Mouse (Mus musculus): ENCODE data around the gene Gm16503. TPM values are rescaled to one million over a fixed set of nuclear protein-coding genes. Genes with fewer than 3 reads are reported as not detected.
"Not testable (repeated sequence)": the region's sequence is repeated elsewhere in the genome, so short reads cannot be mapped to it uniquely, and the experiment has no call there.

Gene Gm16503
- polyA plus RNA-seq (2016; fragmentation: Nextera tagmentation; extraction: Ambion mirVana) = 0.38 and 0.53 TPM in 2 replicates

GRCm38 (mm10) chr4:147539918-147540317, at the start of gene Gm16503:
Gene Gm16503, plus strand, starts transcription at chr4:147540218.
- H3K9me3 ChIP-seq = peaks cover 49% of the 10 kb centered on the region
- H3K27ac ChIP-seq; H3K4me1 ChIP-seq; DNase-seq (ENCODE audit: low spot score); H3K36me3 ChIP-seq; H3K4me3 ChIP-seq; H3K27me3 ChIP-seq (ENCODE audit: insufficient read depth, poor library complexity, severe bottlenecking): not testable (repeated sequence)
- WGBS = 87% methylated on average over 3 of the region's 3 CpGs

- WGBS = 73% methylated on average over 7 of the region's 7 CpGs
Measured at GRCm38 (mm10) chr4:147492117-147492516, 47.9 kb upstream of the Gm16503 start, which contains the start of gene Zfp982. Gene Zfp982, plus strand, starts transcription at chr4:147492417.

GRCm38 (mm10) chr4:147498772-147499613, 41.0 kb upstream of the Gm16503 start:
- not testable (repeated sequence) for H3K27me3 ChIP-seq (ENCODE audit: insufficient read depth, poor library complexity, severe bottlenecking); H3K9me3 ChIP-seq; H3K4me1 ChIP-seq; H3K4me3 ChIP-seq; H3K27ac ChIP-seq; H3K36me3 ChIP-seq; DNase-seq (ENCODE audit: low spot score)
- 87% methylated on average over 5 of the region's 5 CpGs for WGBS

More at GRCm38 (mm10) chr4:147492117-147492516, 47.9 kb upstream of the Gm16503 start, which contains the start of gene Zfp982:
- not testable (repeated sequence) for H3K4me1 ChIP-seq; H3K4me3 ChIP-seq; H3K27me3 ChIP-seq (ENCODE audit: insufficient read depth, poor library complexity, severe bottlenecking); DNase-seq (ENCODE audit: low spot score); H3K27ac ChIP-seq
- Histone ChIP-seq H3K9me3 (peaks cover 27% of the 10 kb centered on the region), H3K36me3 (peaks cover 24% of the 10 kb centered on the region)

GRCm38 (mm10) chr4:147509174-147509573, 30.8 kb upstream of the Gm16503 start:
- WGBS = 84% methylated on average over 2 of the region's 2 CpGs
- no peak for DNase-seq (ENCODE audit: low spot score)
- Histone ChIP-seq H3K36me3 (peaks cover 28% of the 10 kb centered on the region), H3K4me1 (no peaks in the 10 kb centered on the region), H3K4me3 (no peak overlapping the region), H3K9me3 (peaks cover 25% of the 10 kb centered on the region), H3K27ac (no peak overlapping the region), H3K27me3 (ENCODE audit: insufficient read depth, poor library complexity, severe bottlenecking) (no peaks in the 10 kb centered on the region)

GRCm38 (mm10) chr4:147518981-147519380, 21.0 kb upstream of the Gm16503 start:
- no peaks in the 10 kb centered on the region for H3K36me3 ChIP-seq

GRCm38 (mm10) chr4:147520100-147520499, 19.9 kb upstream of the Gm16503 start:
- H3K36me3 ChIP-seq = no peaks in the 10 kb centered on the region
- no peak overlapping the region for H3K4me3 ChIP-seq
- no peaks in the 10 kb centered on the region for H3K27me3 ChIP-seq (ENCODE audit: insufficient read depth, poor library complexity, severe bottlenecking)
- DNase-seq (ENCODE audit: low spot score) = no peak
- peaks cover 53% of the 10 kb centered on the region for H3K9me3 ChIP-seq
- no peak overlapping the region for H3K27ac ChIP-seq
- H3K4me1 ChIP-seq = no peaks in the 10 kb centered on the region

More at GRCm38 (mm10) chr4:147518981-147519380, 21.0 kb upstream of the Gm16503 start:
- DNase-seq (ENCODE audit: low spot score) = no peak
- Histone ChIP-seq H3K4me1 (no peaks in the 10 kb centered on the region), H3K27ac (no peak overlapping the region), H3K27me3 (ENCODE audit: insufficient read depth, poor library complexity, severe bottlenecking) (no peaks in the 10 kb centered on the region), H3K4me3 (no peak overlapping the region), H3K9me3 (peaks cover 55% of the 10 kb centered on the region)
- WGBS = 74% methylated on average over 2 of the region's 2 CpGs

GRCm38 (mm10) chr4:147525125-147525524, 14.9 kb upstream of the Gm16503 start:
- no peak overlapping the region for H3K4me3 ChIP-seq
- WGBS = 81% methylated on average over 1 of the region's 1 CpGs
- no peaks in the 10 kb centered on the region for H3K27me3 ChIP-seq (ENCODE audit: insufficient read depth, poor library complexity, severe bottlenecking)
- H3K27ac ChIP-seq = no peak overlapping the region
- H3K4me1 ChIP-seq = no peaks in the 10 kb centered on the region
- no peak for DNase-seq (ENCODE audit: low spot score)
- H3K36me3 ChIP-seq = no peaks in the 10 kb centered on the region
- H3K9me3 ChIP-seq = peaks cover 39% of the 10 kb centered on the region

- DNase-seq (ENCODE audit: low spot score) = no peak
- no peaks in the 10 kb centered on the region for H3K36me3 ChIP-seq
- H3K27ac ChIP-seq = no peak overlapping the region
- WGBS = 69% methylated on average over 1 of the region's 1 CpGs
- peaks cover 18% of the 10 kb centered on the region for H3K9me3 ChIP-seq
- no peak overlapping the region for H3K4me3 ChIP-seq
- H3K27me3 ChIP-seq (ENCODE audit: insufficient read depth, poor library complexity, severe bottlenecking) = no peaks in the 10 kb centered on the region
- H3K4me1 ChIP-seq = no peaks in the 10 kb centered on the region
Measured at GRCm38 (mm10) chr4:147530366-147530765, 9.7 kb upstream of the Gm16503 start.

GRCm38 (mm10) chr4:147535916-147536315, 4.1 kb upstream of the Gm16503 start:
- peaks cover 33% of the 10 kb centered on the region for H3K9me3 ChIP-seq

GRCm38 (mm10) chr4:147537702-147538101, 2.3 kb upstream of the Gm16503 start:
- Histone ChIP-seq H3K27ac (no peak overlapping the region), H3K27me3 (ENCODE audit: insufficient read depth, poor library complexity, severe bottlenecking) (no peaks in the 10 kb centered on the region), H3K36me3 (no peaks in the 10 kb centered on the region), H3K4me1 (no peaks in the 10 kb centered on the region), H3K4me3 (no peak overlapping the region), H3K9me3 (peaks cover 40% of the 10 kb centered on the region)
- 68% methylated on average over 2 of the region's 2 CpGs for WGBS
- no peak for DNase-seq (ENCODE audit: low spot score)

More at GRCm38 (mm10) chr4:147535916-147536315, 4.1 kb upstream of the Gm16503 start:
- not testable (repeated sequence) for H3K27ac ChIP-seq; H3K4me1 ChIP-seq; H3K27me3 ChIP-seq (ENCODE audit: insufficient read depth, poor library complexity, severe bottlenecking); H3K4me3 ChIP-seq; DNase-seq (ENCODE audit: low spot score); H3K36me3 ChIP-seq

GRCm38 (mm10) chr4:147541105-147541504, 1.1 kb downstream of the Gm16503 start:
- Histone ChIP-seq H3K4me3 (no peak overlapping the region), H3K27me3 (ENCODE audit: insufficient read depth, poor library complexity, severe bottlenecking) (no peaks in the 10 kb centered on the region), H3K36me3 (no peaks in the 10 kb centered on the region), H3K9me3 (peaks cover 46% of the 10 kb centered on the region), H3K27ac (no peak overlapping the region), H3K4me1 (no peaks in the 10 kb centered on the region)
- DNase-seq (ENCODE audit: low spot score) = no peak

- H3K36me3 ChIP-seq; H3K27ac ChIP-seq; H3K4me3 ChIP-seq; H3K27me3 ChIP-seq (ENCODE audit: insufficient read depth, poor library complexity, severe bottlenecking); H3K4me1 ChIP-seq; H3K9me3 ChIP-seq; DNase-seq (ENCODE audit: low spot score): not testable (repeated sequence)
- 69% methylated on average over 5 of the region's 5 CpGs for WGBS
Measured at GRCm38 (mm10) chr4:147553071-147553470, 13.1 kb downstream of the Gm16503 start, which contains the start of gene Zfp985. Gene Zfp985, plus strand, starts transcription at chr4:147553277.

- not testable (repeated sequence) for H3K27ac ChIP-seq; H3K27me3 ChIP-seq (ENCODE audit: insufficient read depth, poor library complexity, severe bottlenecking); H3K4me3 ChIP-seq; H3K9me3 ChIP-seq; H3K4me1 ChIP-seq; H3K36me3 ChIP-seq; DNase-seq (ENCODE audit: low spot score)
- WGBS = 61% methylated on average over 2 of the region's 2 CpGs
Measured at GRCm38 (mm10) chr4:147554361-147554760, 14.3 kb downstream of the Gm16503 start.
